Mouse (Mus musculus): ENCODE results near the gene Pde6b. TPM values are rescaled to one million over a fixed set of nuclear protein-coding genes. Genes with fewer than 3 reads are reported as not detected.

Gene Pde6b
- polyA plus RNA-seq, 1 experiment from 2014 or later, result 0.24 TPM

DNA sequence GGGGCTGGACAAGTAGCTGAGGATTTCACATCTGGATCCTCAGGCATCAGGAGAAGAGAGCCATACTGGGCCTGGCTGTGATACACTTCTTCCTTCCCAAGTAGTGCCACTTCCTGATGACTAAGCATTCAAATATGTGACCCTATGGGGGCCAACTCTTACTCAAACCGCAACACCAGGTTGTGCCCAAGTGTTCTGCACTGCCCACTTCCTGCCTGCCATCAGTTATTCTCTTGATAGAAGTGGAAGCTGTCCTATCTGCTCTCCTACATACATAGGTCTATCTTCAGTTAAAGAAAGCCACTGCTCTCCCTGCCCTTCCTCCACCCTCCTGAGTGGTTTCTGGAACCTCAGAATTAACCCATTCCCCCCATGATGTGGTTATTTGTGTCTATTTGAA, 17.3 kb downstream of the Pde6b start:
- H3K4me3 ChIP-seq, result no peak overlapping the region
- H3K9ac ChIP-seq (replicated peaks), result no peak overlapping the region
- no peaks in the 10 kb centered on the region for H3K4me1 ChIP-seq
- WGBS, result 63% methylated on average over 1 of the region's 1 CpGs
- no peak for ATAC-seq (ENCODE audit: low FRiP score, low read depth)
- no peaks in the 10 kb centered on the region for H3K36me3 ChIP-seq
- no peak overlapping the region for H3K27ac ChIP-seq (replicated peaks)
- H3K4me2 ChIP-seq (replicated peaks), result no peak overlapping the region
- no peaks in the 10 kb centered on the region; the same call in 1 of the 2 replicates for H3K27me3 ChIP-seq
- H3K9me3 ChIP-seq, result no peaks in the 10 kb centered on the region

DNA sequence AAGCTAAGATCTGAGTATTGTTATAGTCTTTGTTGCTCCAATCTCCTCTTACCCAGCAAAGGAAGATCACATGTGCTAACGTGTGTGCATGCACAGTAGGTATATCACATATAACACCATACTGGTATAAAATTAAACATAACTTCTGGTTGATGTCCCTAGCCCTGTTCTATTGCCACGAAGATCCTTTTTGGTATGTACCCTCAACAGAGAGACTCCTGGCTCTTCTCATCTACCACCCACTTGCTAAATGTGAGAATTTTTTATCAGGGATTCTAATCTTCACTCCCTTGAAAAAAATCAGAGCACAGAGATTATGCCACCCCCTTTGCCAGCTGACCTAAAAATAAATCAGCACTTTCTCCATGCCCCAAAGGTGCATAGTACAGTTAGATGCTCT, 18.8 kb downstream of the Pde6b start:
- Histone ChIP-seq H3K4me2 (replicated peaks) (no peak overlapping the region), H3K4me1 (no peaks in the 10 kb centered on the region), H3K4me3 (no peak overlapping the region), H3K9me3 (no peaks in the 10 kb centered on the region), H3K27me3 (no peaks in the 10 kb centered on the region; the same call in 1 of the 2 replicates), H3K36me3 (no peaks in the 10 kb centered on the region), H3K27ac (replicated peaks) (no peak overlapping the region), H3K9ac (replicated peaks) (no peak overlapping the region)
- no peak for ATAC-seq (ENCODE audit: low FRiP score, low read depth)
- 80% methylated on average over 2 of the region's 2 CpGs for WGBS

DNA sequence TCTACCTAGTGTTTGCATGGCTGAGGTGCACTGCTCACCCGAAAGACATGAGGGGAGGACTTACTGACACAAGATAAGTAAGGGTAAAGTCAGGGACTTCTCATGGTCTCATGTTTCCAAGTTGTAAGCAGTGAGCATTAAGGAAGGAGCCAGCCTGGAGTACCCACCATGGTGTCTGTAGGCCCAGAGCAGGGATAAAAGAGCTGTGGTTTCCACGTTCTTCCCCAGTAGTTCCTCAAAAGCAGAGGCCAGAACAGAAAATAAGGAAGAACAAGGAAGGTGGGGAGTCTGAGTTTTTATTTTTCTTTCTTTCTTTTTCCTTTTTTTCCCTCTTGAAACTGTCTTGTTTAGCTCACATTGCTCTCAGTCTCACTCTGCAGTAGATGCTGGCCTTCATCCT, 26.5 kb downstream of the Pde6b start:
- H3K36me3 ChIP-seq, result no peaks in the 10 kb centered on the region
- 84% methylated on average over 2 of the region's 2 CpGs for WGBS
- H3K27me3 ChIP-seq, result no peaks in the 10 kb centered on the region
- H3K4me3 ChIP-seq, result no peak overlapping the region
- H3K27ac ChIP-seq (replicated peaks), result no peak overlapping the region
- H3K4me2 ChIP-seq (replicated peaks), result no peak overlapping the region
- H3K4me1 ChIP-seq, result no peaks in the 10 kb centered on the region
- H3K9ac ChIP-seq (replicated peaks), result no peak overlapping the region
- H3K9me3 ChIP-seq, result no peaks in the 10 kb centered on the region
- no peak for ATAC-seq (ENCODE audit: low FRiP score, low read depth)

DNA sequence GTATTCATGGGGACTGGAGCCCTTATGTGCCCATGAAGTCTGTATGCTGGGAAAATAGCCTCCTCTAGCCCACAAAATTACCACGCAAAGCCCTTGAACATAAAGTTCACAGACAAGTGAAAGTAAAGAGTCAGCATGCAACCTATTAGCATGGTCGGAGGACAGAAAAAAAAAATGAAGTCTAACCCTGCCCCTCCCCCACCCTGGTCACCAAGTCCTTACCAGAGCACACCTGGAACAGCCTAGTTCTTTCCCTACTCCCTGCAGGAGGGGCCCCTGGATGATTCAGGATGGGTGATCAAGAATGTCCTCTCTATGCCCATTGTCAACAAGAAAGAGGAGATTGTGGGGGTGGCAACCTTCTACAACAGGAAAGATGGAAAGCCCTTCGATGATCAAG, 34.5 kb downstream of the Pde6b start:
- Histone ChIP-seq H3K4me3 (no peak overlapping the region), H3K27me3 (no peaks in the 10 kb centered on the region), H3K4me2 (replicated peaks) (no peak overlapping the region), H3K9ac (replicated peaks) (no peak overlapping the region), H3K36me3 (no peaks in the 10 kb centered on the region), H3K4me1 (no peaks in the 10 kb centered on the region), H3K27ac (replicated peaks) (no peak overlapping the region), H3K9me3 (no peaks in the 10 kb centered on the region)
- WGBS, result 68% methylated on average over 3 of the region's 3 CpGs
- ATAC-seq (ENCODE audit: low FRiP score, low read depth), result no peak

DNA sequence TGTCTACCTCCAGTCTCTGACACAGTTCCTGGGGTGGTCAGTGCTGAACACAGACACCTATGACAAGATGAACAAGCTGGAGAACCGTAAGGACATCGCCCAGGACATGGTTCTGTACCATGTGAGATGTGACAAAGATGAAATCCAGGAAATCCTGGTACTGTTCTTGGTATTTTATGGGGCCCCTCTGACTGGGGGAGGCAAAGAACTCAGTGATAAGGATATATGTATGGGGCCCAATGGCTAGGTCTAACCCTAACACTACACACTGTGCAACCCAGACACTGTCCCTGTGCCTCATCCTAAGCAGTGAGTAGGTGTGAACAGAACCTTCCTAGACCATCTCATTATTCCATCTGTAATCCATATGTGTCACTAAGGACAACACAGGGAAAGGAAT, 35.2 kb downstream of the Pde6b start:
- no peak for ATAC-seq (ENCODE audit: low FRiP score, low read depth)
- H3K4me1 ChIP-seq, result no peaks in the 10 kb centered on the region
- H3K27me3 ChIP-seq, result no peaks in the 10 kb centered on the region
- H3K27ac ChIP-seq (replicated peaks), result no peak overlapping the region
- no peak overlapping the region for H3K4me2 ChIP-seq (replicated peaks)
- no peak overlapping the region for H3K4me3 ChIP-seq
- H3K9ac ChIP-seq (replicated peaks), result no peak overlapping the region
- H3K9me3 ChIP-seq, result no peaks in the 10 kb centered on the region
- 95% methylated on average over 2 of the region's 2 CpGs for WGBS
- H3K36me3 ChIP-seq, result no peaks in the 10 kb centered on the region

DNA sequence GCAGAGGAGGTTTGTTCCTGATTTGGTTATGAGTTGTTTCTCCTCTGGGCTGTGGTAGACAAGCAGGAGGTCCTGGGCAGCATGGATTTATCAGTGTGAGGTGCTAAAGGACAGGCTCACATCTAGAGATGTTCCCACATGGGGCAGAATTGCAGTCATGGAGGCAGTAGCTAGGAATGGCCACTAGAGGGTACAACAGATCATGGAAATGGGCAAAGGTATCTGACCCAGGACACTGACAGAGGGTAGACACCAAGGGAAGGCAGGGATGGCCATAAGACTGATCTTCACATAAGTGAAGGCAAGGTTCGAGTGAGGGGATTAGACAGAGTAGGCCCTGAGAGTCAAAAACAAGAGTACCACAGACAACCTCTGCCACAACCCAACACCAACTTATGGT, 39.0 kb downstream of the Pde6b start:
- Histone ChIP-seq H3K9me3 (no peaks in the 10 kb centered on the region), H3K9ac (replicated peaks) (no peak overlapping the region), H3K4me3 (no peak overlapping the region), H3K27me3 (no peaks in the 10 kb centered on the region), H3K4me1 (no peaks in the 10 kb centered on the region), H3K4me2 (replicated peaks) (no peak overlapping the region), H3K27ac (replicated peaks) (no peak overlapping the region), H3K36me3 (peaks cover 24% of the 10 kb centered on the region)
- WGBS, result 61% methylated on average over 1 of the region's 1 CpGs
- 0 out of 2 replicates have a peak, but pooled peaks have one; percentile 4 for ATAC-seq (ENCODE audit: low FRiP score, low read depth)

DNA sequence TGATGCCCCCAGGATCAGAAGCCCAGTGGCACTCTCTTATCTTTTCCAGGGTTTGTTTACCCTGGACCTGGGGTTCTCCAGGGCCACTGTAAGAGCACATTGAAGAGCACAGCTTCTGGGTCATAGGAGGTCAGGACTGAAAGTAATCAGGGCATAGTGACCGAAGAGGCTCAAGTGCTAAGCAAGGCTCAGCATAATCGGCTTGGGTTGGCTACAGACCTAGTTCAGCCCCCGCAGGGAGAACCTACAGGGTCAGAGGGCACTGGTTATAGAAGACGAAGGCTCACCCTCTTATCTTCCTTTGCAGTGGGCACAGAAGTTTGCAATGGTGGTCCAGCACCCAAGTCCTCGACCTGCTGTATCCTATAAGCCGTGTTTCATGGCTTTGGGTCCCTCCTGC, 43.0 kb downstream of the Pde6b start:
- WGBS, result 92% methylated on average over 6 of the region's 6 CpGs
- no peak overlapping the region for H3K27ac ChIP-seq (replicated peaks)
- ATAC-seq (ENCODE audit: low FRiP score, low read depth), result no peak
- H3K9ac ChIP-seq (replicated peaks), result no peak overlapping the region
- no peak overlapping the region for H3K4me2 ChIP-seq (replicated peaks)
- peaks cover 30% of the 10 kb centered on the region for H3K36me3 ChIP-seq
- 0 out of 2 replicates have a peak, but pooled peaks cover 8% of the 10 kb centered on the region for H3K27me3 ChIP-seq
- H3K4me3 ChIP-seq, result no peak overlapping the region
- peaks cover 15% of the 10 kb centered on the region for H3K4me1 ChIP-seq
- no peaks in the 10 kb centered on the region for H3K9me3 ChIP-seq

DNA sequence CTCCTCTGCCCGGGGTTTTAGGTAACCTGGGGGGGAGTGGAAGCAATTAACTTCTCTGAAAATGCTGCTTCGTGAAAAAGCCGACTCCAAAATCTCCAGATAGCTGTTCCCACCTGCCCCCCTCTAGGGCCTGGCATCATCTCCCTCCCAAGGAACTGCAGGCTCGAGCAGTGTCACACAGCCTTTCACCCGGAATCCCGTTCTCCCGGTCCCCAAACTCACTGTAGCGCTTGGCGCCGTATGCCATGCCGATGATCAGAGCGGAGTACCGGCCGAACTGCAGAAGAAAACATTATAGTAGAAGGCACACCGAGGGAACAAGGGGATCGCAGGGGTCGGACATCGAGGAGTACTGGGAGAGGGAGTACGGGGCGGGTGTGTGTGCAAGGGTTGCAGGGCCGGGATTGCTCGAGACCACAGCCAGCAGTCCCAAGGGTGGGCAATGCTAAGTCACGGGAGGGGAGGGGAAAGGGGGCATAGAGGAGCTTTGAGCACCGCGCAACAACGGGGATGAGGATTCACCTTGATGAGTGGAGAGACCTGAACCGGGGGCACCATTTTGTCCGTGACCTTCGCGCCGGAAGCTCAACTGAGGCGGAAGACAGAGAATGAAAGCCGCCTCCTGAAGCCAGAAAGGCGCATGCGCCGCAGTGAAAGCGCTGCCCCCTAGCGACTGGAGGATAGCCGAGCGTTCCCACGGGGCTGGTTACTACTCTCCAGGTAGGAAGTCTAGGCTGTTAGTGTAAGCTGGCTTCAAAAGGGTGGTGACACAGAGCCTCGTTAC, 45.8 kb downstream of the Pde6b start, which contains the start of gene Atp5k:
Gene Atp5k (minus strand): TSS at position 645 of the 784 bp plus-strand sequence.
- H3K4me2 ChIP-seq (replicated peaks), result peak within 1 kb of the TSS; percentile 94
- WGBS, result 2% methylated on average over 42 of the region's 42 CpGs
- H3K9me3 ChIP-seq, result no peaks in the 10 kb centered on the region
- ATAC-seq (ENCODE audit: low FRiP score, low read depth), result peak; percentile 86
- peaks cover 15% of the 10 kb centered on the region for H3K4me1 ChIP-seq
- H3K9ac ChIP-seq (replicated peaks), result peak within 1 kb of the TSS; percentile 95
- H3K27me3 ChIP-seq, result peaks cover 22% of the 10 kb centered on the region; the same call in 1 of the 2 replicates
- no peak within 1 kb of the TSS for H3K27ac ChIP-seq (replicated peaks)
- peak within 1 kb of the TSS; percentile 92 for H3K4me3 ChIP-seq
- H3K36me3 ChIP-seq, result peaks cover 30% of the 10 kb centered on the region

DNA sequence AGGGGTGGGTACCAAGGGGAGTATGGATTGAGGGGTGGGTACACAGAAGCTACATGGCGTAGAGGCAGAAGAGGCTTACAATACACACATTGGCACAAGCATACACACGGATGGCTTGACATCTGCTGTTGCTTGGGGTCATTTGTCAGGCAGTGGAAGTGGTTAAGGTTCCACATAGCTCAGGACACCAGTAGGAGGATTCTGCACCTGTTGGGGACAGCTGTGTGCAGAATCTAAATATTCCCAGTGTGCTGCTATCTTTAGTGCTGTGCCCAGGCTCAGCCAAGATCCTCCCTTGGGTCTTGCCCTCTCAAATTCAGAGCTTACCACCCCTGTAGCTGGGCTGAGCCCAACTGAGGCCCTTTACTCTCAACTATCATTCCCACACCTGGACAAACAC, 47.9 kb downstream of the Pde6b start:
- 62% methylated on average over 2 of the region's 2 CpGs for WGBS
- Histone ChIP-seq H3K27me3 (peaks cover 22% of the 10 kb centered on the region), H3K4me2 (replicated peaks) (no peak overlapping the region), H3K36me3 (peaks cover 14% of the 10 kb centered on the region), H3K9me3 (no peaks in the 10 kb centered on the region), H3K4me1 (peaks cover 15% of the 10 kb centered on the region), H3K9ac (replicated peaks) (no peak overlapping the region), H3K4me3 (no peak overlapping the region), H3K27ac (replicated peaks) (no peak overlapping the region)
- no peak for ATAC-seq (ENCODE audit: low FRiP score, low read depth)

DNA sequence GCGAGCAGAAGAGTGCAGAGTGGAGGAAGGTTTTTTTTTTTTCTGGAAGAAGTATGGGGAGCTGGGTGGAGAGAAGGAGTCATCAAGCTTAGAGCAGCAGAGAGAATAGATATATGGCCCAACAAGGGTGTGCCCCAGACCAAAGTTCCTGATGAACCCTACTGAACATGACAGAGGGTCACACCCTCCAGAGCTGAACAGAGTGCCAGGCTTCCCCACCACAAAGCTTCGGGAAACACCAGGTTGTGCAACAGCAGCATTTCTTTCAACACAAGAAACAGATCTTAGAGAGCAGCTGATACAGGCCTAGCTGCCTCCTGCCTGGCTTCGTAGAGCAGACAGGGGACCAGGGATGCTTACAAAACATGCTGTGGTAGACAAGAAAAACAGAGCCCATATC, 58.8 kb downstream of the Pde6b start:
- peaks cover 8% of the 10 kb centered on the region; the same call in 1 of the 2 replicates for H3K4me1 ChIP-seq
- H3K27me3 ChIP-seq, result peaks cover 29% of the 10 kb centered on the region
- H3K27ac ChIP-seq (replicated peaks), result no peak overlapping the region
- H3K4me2 ChIP-seq (replicated peaks), result no peak overlapping the region
- H3K9me3 ChIP-seq, result no peaks in the 10 kb centered on the region
- H3K9ac ChIP-seq (replicated peaks), result no peak overlapping the region
- no peak overlapping the region for H3K4me3 ChIP-seq
- ATAC-seq (ENCODE audit: low FRiP score, low read depth), result no peak
- H3K36me3 ChIP-seq, result no peaks in the 10 kb centered on the region
- WGBS, result 84% methylated on average over 3 of the region's 3 CpGs

DNA sequence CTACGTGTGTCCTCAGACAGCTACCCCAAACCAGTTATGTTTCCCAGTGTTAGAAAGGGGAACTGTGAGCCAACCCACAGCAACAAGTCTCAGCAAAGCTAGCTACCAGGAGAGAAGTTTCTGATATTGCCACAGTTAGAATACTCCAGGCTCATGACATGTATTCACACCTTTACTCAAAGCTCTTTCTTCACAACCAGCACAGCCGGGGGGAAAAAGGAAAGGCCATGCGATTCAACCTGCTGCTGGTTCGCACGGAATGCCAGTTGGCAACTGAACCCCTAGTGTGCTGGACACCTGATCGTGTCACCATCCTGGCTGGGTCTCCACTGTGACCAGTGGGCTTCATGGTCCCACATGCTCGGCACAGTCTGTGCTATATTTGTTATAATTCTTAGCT, 59.7 kb downstream of the Pde6b start:
- H3K4me2 ChIP-seq (replicated peaks), result no peak overlapping the region
- H3K27me3 ChIP-seq, result peaks cover 31% of the 10 kb centered on the region
- no peaks in the 10 kb centered on the region for H3K36me3 ChIP-seq
- no peak overlapping the region for H3K27ac ChIP-seq (replicated peaks)
- H3K9ac ChIP-seq (replicated peaks), result no peak overlapping the region
- 87% methylated on average over 7 of the region's 7 CpGs for WGBS
- no peaks in the 10 kb centered on the region for H3K9me3 ChIP-seq
- no peak overlapping the region for H3K4me3 ChIP-seq
- peaks cover 8% of the 10 kb centered on the region; the same call in 1 of the 2 replicates for H3K4me1 ChIP-seq
- no peak for ATAC-seq (ENCODE audit: low FRiP score, low read depth)

DNA sequence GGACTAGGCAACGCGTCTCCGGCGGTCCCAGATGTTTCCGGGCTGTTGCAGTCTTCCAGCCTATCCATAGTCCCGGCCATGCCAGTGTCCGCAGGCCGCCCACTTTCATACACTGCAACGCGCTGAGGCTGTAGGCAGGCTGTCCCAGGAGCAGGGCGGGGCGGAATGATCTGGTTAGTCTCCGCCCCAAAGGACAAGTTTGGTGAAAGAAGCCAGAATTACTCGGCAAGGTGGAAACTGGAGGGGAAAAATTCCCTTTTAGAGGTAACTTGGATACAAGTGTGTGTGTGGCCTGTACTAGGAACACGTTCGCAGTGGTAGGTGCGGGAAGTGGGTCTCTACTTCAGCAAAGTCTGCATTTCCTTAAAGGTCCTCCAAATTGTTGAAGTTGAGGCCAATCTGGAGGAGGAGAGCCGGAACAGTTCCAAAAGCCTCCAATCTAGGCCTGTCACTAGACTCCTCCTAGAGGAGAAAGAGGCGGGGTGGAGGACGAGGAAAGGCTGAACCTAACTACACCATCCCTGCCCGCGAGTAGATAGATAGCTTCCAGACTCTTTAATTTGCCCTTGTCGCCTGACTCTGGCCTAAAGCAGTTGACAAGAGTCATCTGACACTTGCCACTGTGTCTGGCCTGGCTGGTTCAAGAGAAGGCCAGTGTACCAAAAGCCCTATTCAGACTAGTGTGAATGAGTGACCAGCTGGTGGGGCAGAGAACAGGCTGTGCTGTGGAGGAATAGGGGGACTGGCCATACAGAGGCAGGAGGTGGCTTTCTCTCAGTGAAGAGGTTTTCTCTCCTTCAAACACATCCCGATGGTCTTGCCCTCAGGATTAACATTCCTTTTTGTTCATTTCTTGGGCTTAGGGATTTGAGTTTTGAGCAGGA, 60.8 kb downstream of the Pde6b start, which contains the start of gene Mfsd7a:
Gene Mfsd7a (minus strand): TSS at position 107 of the 884 bp plus-strand sequence.
- Histone ChIP-seq H3K4me2 (replicated peaks) (peak within 1 kb of the TSS; percentile 52), H3K36me3 (no peaks in the 10 kb centered on the region), H3K4me3 (peak within 1 kb of the TSS; percentile 27), H3K27ac (replicated peaks) (no peak within 1 kb of the TSS), H3K4me1 (peaks cover 8% of the 10 kb centered on the region; the same call in 1 of the 2 replicates), H3K27me3 (peaks cover 31% of the 10 kb centered on the region), H3K9me3 (no peaks in the 10 kb centered on the region), H3K9ac (replicated peaks) (peak within 1 kb of the TSS; percentile 46)
- 15% methylated on average over 24 of the region's 24 CpGs for WGBS
- ATAC-seq (ENCODE audit: low FRiP score, low read depth), result peak; percentile 78
